Mouse (Mus musculus): ENCODE measurements around the gene Kctd7. TPM values are rescaled to one million over a fixed set of nuclear protein-coding genes. Genes with fewer than 3 reads are reported as not detected.
A peak's percentile ranks its signal among the peaks of the same experiment; 100 is the strongest.

The Kctd7 gene
- polyA plus RNA-seq, 1 experiment = 4.5 TPM

GRCm38 (mm10) chr5:130191865-130192264 lies 47.2 kb downstream of the Kctd7 start:
- no peak overlapping the region for H3K4me2 ChIP-seq (ENCODE audit: low read depth)
- H3K79me2 ChIP-seq (ENCODE audit: control insufficient read depth, insufficient read depth) = peaks cover 9% of the 10 kb centered on the region
- H3K36me3 ChIP-seq (ENCODE audit: control insufficient read depth, insufficient read depth) = peaks cover 31% of the 10 kb centered on the region
- H3K4me3 ChIP-seq = no peak overlapping the region
- no peak overlapping the region for H3ac ChIP-seq (ENCODE audit: control insufficient read depth, insufficient read length)
- TF ChIP-seq USF1 (IDR thresholded peaks at IDR 0.05; ENCODE audit: low read depth) (no peak), MYOG (IDR thresholded peaks at IDR 0.05; ENCODE audit: control insufficient read depth in 1 of 3, insufficient read depth in 1 of 3, insufficient read length in 2 of 3, low read depth in 2 of 3) (no peak), POLR2AphosphoS2 (IDR thresholded peaks at IDR 0.05; ENCODE audit: insufficient read length, low read depth) (no peak), TCF12 (IDR thresholded peaks at IDR 0.05; ENCODE audit: insufficient read depth, poor library complexity, severe bottlenecking) (no peak), SRF (IDR thresholded peaks at IDR 0.05; ENCODE audit: control insufficient read depth, insufficient read length, low read depth) (no peak), CEBPB (IDR thresholded peaks at IDR 0.05; ENCODE audit: insufficient read depth, poor library complexity, severe bottlenecking) (no peak), REST (IDR thresholded peaks at IDR 0.05; ENCODE audit: insufficient read depth, insufficient read length) (no peak), MAX (IDR thresholded peaks at IDR 0.05; ENCODE audit: low read depth) (no peak), E2F4 (IDR thresholded peaks at IDR 0.05; ENCODE audit: insufficient read depth) (no peak), MYOD1 (IDR thresholded peaks at IDR 0.05; ENCODE audit: control insufficient read depth in 1 of 3, insufficient read length in 2 of 3, low read depth in 2 of 3) (no peak), POLR2A (IDR thresholded peaks at IDR 0.05; ENCODE audit: insufficient read length, low read depth) (no peak), TCF3 (IDR thresholded peaks at IDR 0.05; ENCODE audit: insufficient read length, low read depth) (no peak)
- no peaks in the 10 kb centered on the region for H3K27me3 ChIP-seq (ENCODE audit: control insufficient read depth, insufficient read depth, insufficient read length)

- TF ChIP-seq POLR2A (IDR thresholded peaks at IDR 0.05; ENCODE audit: insufficient read length, low read depth) (no peak), E2F4 (IDR thresholded peaks at IDR 0.05; ENCODE audit: insufficient read depth) (no peak), USF1 (IDR thresholded peaks at IDR 0.05; ENCODE audit: low read depth) (no peak), TCF12 (IDR thresholded peaks at IDR 0.05; ENCODE audit: insufficient read depth, poor library complexity, severe bottlenecking) (no peak), MYOD1 (IDR thresholded peaks at IDR 0.05; ENCODE audit: control insufficient read depth in 1 of 3, insufficient read length in 2 of 3, low read depth in 2 of 3) (no peak), TCF3 (IDR thresholded peaks at IDR 0.05; ENCODE audit: insufficient read length, low read depth) (no peak), MYOG (IDR thresholded peaks at IDR 0.05; ENCODE audit: control insufficient read depth in 1 of 3, insufficient read depth in 1 of 3, insufficient read length in 2 of 3, low read depth in 2 of 3) (no peak), SRF (IDR thresholded peaks at IDR 0.05; ENCODE audit: control insufficient read depth, insufficient read length, low read depth) (no peak), MAX (IDR thresholded peaks at IDR 0.05; ENCODE audit: low read depth) (no peak), REST (IDR thresholded peaks at IDR 0.05; ENCODE audit: insufficient read depth, insufficient read length) (no peak), POLR2AphosphoS2 (IDR thresholded peaks at IDR 0.05; ENCODE audit: insufficient read length, low read depth) (no peak), CEBPB (IDR thresholded peaks at IDR 0.05; ENCODE audit: insufficient read depth, poor library complexity, severe bottlenecking) (no peak)
- H3K4me2 ChIP-seq (ENCODE audit: low read depth) = no peak overlapping the region
- H3K79me2 ChIP-seq (ENCODE audit: control insufficient read depth, insufficient read depth) = peaks cover 5% of the 10 kb centered on the region
- peaks cover 31% of the 10 kb centered on the region for H3K36me3 ChIP-seq (ENCODE audit: control insufficient read depth, insufficient read depth)
- H3K27me3 ChIP-seq (ENCODE audit: control insufficient read depth, insufficient read depth, insufficient read length) = no peaks in the 10 kb centered on the region
- no peak overlapping the region for H3K4me3 ChIP-seq
- no peak overlapping the region for H3ac ChIP-seq (ENCODE audit: control insufficient read depth, insufficient read length)
These were observed 47.8 kb downstream of the Kctd7 start for GRCm38 (mm10) chr5:130192356-130192944.

- no peak overlapping the region for H3K4me3 ChIP-seq
- H3ac ChIP-seq (ENCODE audit: control insufficient read depth, insufficient read length) = no peak overlapping the region
- H3K27me3 ChIP-seq (ENCODE audit: control insufficient read depth, insufficient read depth, insufficient read length) = no peaks in the 10 kb centered on the region
- H3K79me2 ChIP-seq (ENCODE audit: control insufficient read depth, insufficient read depth) = no peaks in the 10 kb centered on the region
- H3K36me3 ChIP-seq (ENCODE audit: control insufficient read depth, insufficient read depth) = peaks cover 36% of the 10 kb centered on the region
- H3K4me2 ChIP-seq (ENCODE audit: low read depth) = no peak overlapping the region
- TF ChIP-seq E2F4 (IDR thresholded peaks at IDR 0.05; ENCODE audit: insufficient read depth) = no peak
- TF ChIP-seq MAX (IDR thresholded peaks at IDR 0.05; ENCODE audit: low read depth) = no peak
- TF ChIP-seq POLR2A (IDR thresholded peaks at IDR 0.05; ENCODE audit: insufficient read length, low read depth) = no peak
- no peak for TF ChIP-seq USF1 (IDR thresholded peaks at IDR 0.05; ENCODE audit: low read depth)
- TF ChIP-seq MYOD1 (IDR thresholded peaks at IDR 0.05; ENCODE audit: control insufficient read depth in 1 of 3, insufficient read length in 2 of 3, low read depth in 2 of 3) = peak in 1 of 3 experiments; percentile 15
- TF ChIP-seq REST (IDR thresholded peaks at IDR 0.05; ENCODE audit: insufficient read depth, insufficient read length) = no peak
- TF ChIP-seq TCF3 (IDR thresholded peaks at IDR 0.05; ENCODE audit: insufficient read length, low read depth) = no peak
- no peak for TF ChIP-seq TCF12 (IDR thresholded peaks at IDR 0.05; ENCODE audit: insufficient read depth, poor library complexity, severe bottlenecking)
These were observed 49.1 kb downstream of the Kctd7 start for GRCm38 (mm10) chr5:130193760-130194159.

GRCm38 (mm10) chr5:130196307-130196706 lies 51.6 kb downstream of the Kctd7 start:
- Histone ChIP-seq H3ac (ENCODE audit: control insufficient read depth, insufficient read length) (no peak overlapping the region), H3K79me2 (ENCODE audit: control insufficient read depth, insufficient read depth) (no peaks in the 10 kb centered on the region), H3K4me2 (ENCODE audit: low read depth) (peak overlapping the region; percentile 35), H3K27me3 (ENCODE audit: control insufficient read depth, insufficient read depth, insufficient read length) (no peaks in the 10 kb centered on the region), H3K36me3 (ENCODE audit: control insufficient read depth, insufficient read depth) (peaks cover 27% of the 10 kb centered on the region), H3K4me3 (no peak overlapping the region)
- TF ChIP-seq MYOG (IDR thresholded peaks at IDR 0.05; ENCODE audit: control insufficient read depth in 1 of 3, insufficient read depth in 1 of 3, insufficient read length in 2 of 3, low read depth in 2 of 3) (no peak), POLR2A (IDR thresholded peaks at IDR 0.05; ENCODE audit: insufficient read length, low read depth) (no peak), POLR2AphosphoS2 (IDR thresholded peaks at IDR 0.05; ENCODE audit: insufficient read length, low read depth) (no peak), MAX (IDR thresholded peaks at IDR 0.05; ENCODE audit: low read depth) (no peak), USF1 (IDR thresholded peaks at IDR 0.05; ENCODE audit: low read depth) (no peak), SRF (IDR thresholded peaks at IDR 0.05; ENCODE audit: control insufficient read depth, insufficient read length, low read depth) (peak; percentile 74)

- H3K4me2 ChIP-seq (ENCODE audit: low read depth) = peak overlapping the region; percentile 35
- no peak for TF ChIP-seq MYOD1 (IDR thresholded peaks at IDR 0.05; ENCODE audit: control insufficient read depth in 1 of 3, insufficient read length in 2 of 3, low read depth in 2 of 3)
- TF ChIP-seq TCF12 (IDR thresholded peaks at IDR 0.05; ENCODE audit: insufficient read depth, poor library complexity, severe bottlenecking) = no peak
- TF ChIP-seq POLR2A (IDR thresholded peaks at IDR 0.05; ENCODE audit: insufficient read length, low read depth) = no peak
- TF ChIP-seq E2F4 (IDR thresholded peaks at IDR 0.05; ENCODE audit: insufficient read depth) = no peak
- TF ChIP-seq MAX (IDR thresholded peaks at IDR 0.05; ENCODE audit: low read depth) = no peak
- no peak overlapping the region for H3ac ChIP-seq (ENCODE audit: control insufficient read depth, insufficient read length)
- H3K4me3 ChIP-seq = no peak overlapping the region
- peaks cover 26% of the 10 kb centered on the region for H3K36me3 ChIP-seq (ENCODE audit: control insufficient read depth, insufficient read depth)
- no peaks in the 10 kb centered on the region for H3K27me3 ChIP-seq (ENCODE audit: control insufficient read depth, insufficient read depth, insufficient read length)
- H3K79me2 ChIP-seq (ENCODE audit: control insufficient read depth, insufficient read depth) = no peaks in the 10 kb centered on the region
These were observed 52.8 kb downstream of the Kctd7 start for GRCm38 (mm10) chr5:130197454-130197853.
